Mouse (Mus musculus): ENCODE measurements around the gene Il17d.

DNA sequence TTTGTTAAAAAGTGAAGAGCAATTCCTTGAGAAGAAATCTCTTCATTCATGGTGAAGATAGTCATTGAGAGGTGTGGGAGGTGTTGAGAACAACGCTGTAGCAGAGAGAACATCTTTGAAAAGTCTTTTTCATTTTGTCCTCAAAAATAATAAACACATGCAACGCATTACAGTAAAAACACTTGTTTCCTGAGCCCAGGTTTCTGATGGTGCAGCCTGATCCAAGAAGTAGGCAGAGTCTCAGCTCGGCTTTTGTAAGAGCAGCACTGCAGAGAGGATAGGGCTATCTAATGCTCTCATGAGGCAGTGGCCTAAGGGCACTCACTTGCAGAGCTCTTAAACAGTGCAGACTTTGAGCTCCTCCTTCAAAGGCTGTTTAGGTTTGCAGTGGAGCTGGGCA lies 34.9 kb upstream of the Il17d start:
- TF ChIP-seq GATA1 (IDR thresholded peaks at IDR 0.05; ENCODE audit: borderline replicate concordance, low read length) (no peak), FLI1 (IDR thresholded peaks at IDR 0.05; ENCODE audit: low read length) (no peak)

Data from megakaryocyte, embryonic 14.5 days (primary cell).